Mouse (Mus musculus): ENCODE measurements around the gene Vmn1r24.
"Not testable (repeated sequence)": the region's sequence is repeated elsewhere in the genome, so short reads cannot be mapped to it uniquely, and the experiment has no call there.

Vmn1r24 gene

DNA sequence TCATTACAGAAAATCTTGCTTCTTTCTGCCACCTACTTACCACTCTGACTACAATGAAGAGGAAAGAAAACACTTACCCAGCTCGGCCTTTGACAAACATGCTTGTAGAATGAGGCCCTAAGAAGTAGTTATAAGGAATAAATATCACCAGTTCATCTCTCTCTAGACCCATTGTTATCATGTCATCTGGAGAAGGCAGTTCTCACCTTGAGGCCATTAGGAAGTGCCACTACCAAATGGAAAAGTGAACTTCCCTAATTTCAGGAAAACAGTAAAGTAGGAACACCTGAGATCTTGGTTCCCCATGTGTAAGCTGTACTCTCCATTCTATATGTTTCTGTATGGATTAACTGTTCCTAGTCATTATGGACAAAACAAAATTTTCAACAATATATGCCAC, at the start of gene Vmn1r24:
Gene Vmn1r24 (minus strand): TSS at position 101 of the 400 bp plus-strand sequence.
- DNase-seq (ENCODE audit: low read depth, low spot score): not testable (repeated sequence)

GRCm38 (mm10) chr6:57980710-57981109, 19.4 kb upstream of the Vmn1r24 start, which contains the start of gene Vmn1r25:
Vmn1r25 (minus strand) TSS chr6:57980810.
- DNase-seq (ENCODE audit: low read depth, low spot score): no peak

GRCm38 (mm10) chr6:57926738-57927137, 34.6 kb downstream of the Vmn1r24 start, which contains the start of gene Vmn1r23:
Vmn1r23 (minus strand) TSS chr6:57926838.
- DNase-seq (ENCODE audit: low read depth, low spot score): no peak

GRCm38 (mm10) chr6:57907928-57908327, 53.4 kb downstream of the Vmn1r24 start, which contains the start of gene Vmn1r22:
Vmn1r22 (minus strand) TSS chr6:57908028.
- no peak for DNase-seq (ENCODE audit: low read depth, low spot score)
